Mouse (Mus musculus) liver, embryonic 16.5 days (tissue): ENCODE data around the gene Tlx3. TPM values are rescaled to one million over a fixed set of nuclear protein-coding genes. Genes with fewer than 3 reads are reported as not detected.

Experiments used
- ATAC-seq: fragments of 200-750 bp; cut with Nextera tagmentation; 2 replicates; pipeline ENCODE4 v1.8.0; 2017; ENCODE audit warnings: low read depth, mild to moderate bottlenecking, moderate number of reproducible peaks, moderate library complexity
- H3K27ac ChIP-seq: fragments of 300-500 bp; sonication (generic); 2 replicates; pipeline ENCODE4 v1.5.1; 2014; ENCODE audit warnings: mild to moderate bottlenecking, low read length
- H3K27me3 ChIP-seq: fragments of 300-500 bp; sonication (generic); 2 replicates; pipeline ENCODE4 v1.6.1; 2014; ENCODE audit warnings: low read depth, low read length, mixed read lengths; ENCODE audit not compliant: control insufficient read depth, insufficient read depth
- H3K36me3 ChIP-seq: fragments of 300-500 bp; sonication (generic); 2 replicates; pipeline ENCODE4 v1.6.1; 2014; ENCODE audit warnings: mild to moderate bottlenecking; ENCODE audit not compliant: control insufficient read depth, insufficient read depth
- H3K4me1 ChIP-seq: fragments of 300-500 bp; sonication (generic); 2 replicates; pipeline ENCODE4 v1.6.1; 2014; ENCODE audit warnings: low read depth, low read length, mixed read lengths; ENCODE audit not compliant: control insufficient read depth
- H3K4me2 ChIP-seq: fragments of 300-500 bp; sonication (generic); 2 replicates; pipeline ENCODE4 v1.6.1; 2014; ENCODE audit warnings: low read depth, low read length, mixed read lengths
- H3K4me3 ChIP-seq: fragments of 300-500 bp; sonication (generic); 2 replicates; pipeline ENCODE4 v1.5.1; 2014; ENCODE audit warnings: low read depth, mild to moderate bottlenecking, low read length
- H3K9ac ChIP-seq: fragments of 300-500 bp; sonication (generic); 2 replicates; pipeline ENCODE4 v1.6.1; 2014; ENCODE audit warnings: low read depth, low read length
- H3K9me3 ChIP-seq: fragments of 300-500 bp; sonication (generic); replicated peaks from 2 replicates; pipeline ENCODE4 v1.6.1; 2016; ENCODE audit warnings: low read length; ENCODE audit not compliant: control insufficient read depth
- WGBS: fragments of 180-500 bp; shearing (Covaris S2); extraction: QIAGEN DNeasy Blood & Tissue Kit; methylation state at CpG from one replicate; pipeline ENCODE4 v1.1.7; 2014; ENCODE audit not compliant: insufficient replicate concordance; 5-methylcytosine and 5-hydroxymethylcytosine counted together
- polyA plus RNA-seq: library from polyadenylated mRNA; unstranded; fragments of >200 nt; fragmentation: Nextera tagmentation; extraction: Ambion mirVana; gene quantifications from 2 replicates; pipeline ENCODE4 v1.2.1, GENCODE M21; 2015

The Tlx3 gene
- polyA plus RNA-seq, 1 experiment from 2014 or later = not detected

GRCm38 (mm10) chr11:33199906-33200763 is 3.3 kb downstream of the Tlx3 start:
- under 1% methylated on average over 45 of the region's 45 CpGs for WGBS
- no peaks in the 10 kb centered on the region for H3K36me3 ChIP-seq
- H3K9me3 ChIP-seq = no peaks in the 10 kb centered on the region
- no peak overlapping the region for H3K27ac ChIP-seq
- peaks cover 100% of the 10 kb centered on the region for H3K27me3 ChIP-seq
- peaks cover 2% of the 10 kb centered on the region for H3K4me1 ChIP-seq
- no peak overlapping the region for H3K9ac ChIP-seq
- no peak for ATAC-seq
- peak overlapping the region; percentile 1; the same call in 1 of the 2 replicates for H3K4me3 ChIP-seq
- H3K4me2 ChIP-seq = peak overlapping the region; percentile 27; the same call in 1 of the 2 replicates

GRCm38 (mm10) chr11:33199117-33199514 is 4.3 kb downstream of the Tlx3 start:
- no peak for ATAC-seq
- H3K9ac ChIP-seq = no peak overlapping the region
- H3K4me3 ChIP-seq = no peak overlapping the region
- H3K4me2 ChIP-seq = no peak overlapping the region
- H3K4me1 ChIP-seq = peaks cover 2% of the 10 kb centered on the region
- no peak overlapping the region for H3K27ac ChIP-seq
- H3K27me3 ChIP-seq = peaks cover 96% of the 10 kb centered on the region
- no peaks in the 10 kb centered on the region for H3K36me3 ChIP-seq
- no peaks in the 10 kb centered on the region for H3K9me3 ChIP-seq
- WGBS = 4% methylated on average over 15 of the region's 15 CpGs

- WGBS = 20% methylated on average over 22 of the region's 22 CpGs
- no peak overlapping the region for H3K4me3 ChIP-seq
- no peaks in the 10 kb centered on the region for H3K36me3 ChIP-seq
- H3K4me2 ChIP-seq = no peak overlapping the region
- H3K9ac ChIP-seq = no peak overlapping the region
- peaks cover 96% of the 10 kb centered on the region for H3K27me3 ChIP-seq
- H3K4me1 ChIP-seq = peaks cover 2% of the 10 kb centered on the region
- H3K9me3 ChIP-seq = no peaks in the 10 kb centered on the region
- no peak overlapping the region for H3K27ac ChIP-seq
- no peak for ATAC-seq
Observed at GRCm38 (mm10) chr11:33198351-33199116, 4.9 kb downstream of the Tlx3 start.

GRCm38 (mm10) chr11:33197673-33198072 is 5.7 kb downstream of the Tlx3 start:
- 20% methylated on average over 15 of the region's 15 CpGs for WGBS
- Histone ChIP-seq H3K27ac (no peak overlapping the region), H3K4me2 (no peak overlapping the region), H3K9me3 (no peaks in the 10 kb centered on the region), H3K36me3 (no peaks in the 10 kb centered on the region), H3K9ac (no peak overlapping the region), H3K4me1 (peaks cover 2% of the 10 kb centered on the region; the same call in 1 of the 2 replicates), H3K27me3 (peaks cover 95% of the 10 kb centered on the region), H3K4me3 (no peak overlapping the region)
- ATAC-seq = no peak

GRCm38 (mm10) chr11:33197133-33197514 is 6.3 kb downstream of the Tlx3 start:
- Histone ChIP-seq H3K4me1 (peaks cover 2% of the 10 kb centered on the region; the same call in 1 of the 2 replicates), H3K36me3 (no peaks in the 10 kb centered on the region), H3K4me2 (no peak overlapping the region), H3K4me3 (no peak overlapping the region), H3K9me3 (no peaks in the 10 kb centered on the region), H3K9ac (no peak overlapping the region), H3K27ac (no peak overlapping the region), H3K27me3 (peaks cover 90% of the 10 kb centered on the region)
- 22% methylated on average over 13 of the region's 13 CpGs for WGBS
- no peak for ATAC-seq

- Histone ChIP-seq H3K9ac (no peak overlapping the region), H3K27me3 (peaks cover 85% of the 10 kb centered on the region)
- WGBS = 9% methylated on average over 24 of the region's 24 CpGs
Observed at GRCm38 (mm10) chr11:33196447-33197132, 6.8 kb downstream of the Tlx3 start.

GRCm38 (mm10) chr11:33195531-33196446 is 7.6 kb downstream of the Tlx3 start:
- H3K4me3 ChIP-seq = no peak overlapping the region
- H3K27ac ChIP-seq = no peak overlapping the region
- H3K4me2 ChIP-seq = no peak overlapping the region
- H3K36me3 ChIP-seq = no peaks in the 10 kb centered on the region
- H3K27me3 ChIP-seq = peaks cover 82% of the 10 kb centered on the region
- 5% methylated on average over 25 of the region's 25 CpGs for WGBS
- no peak for ATAC-seq
- H3K9me3 ChIP-seq = no peaks in the 10 kb centered on the region
- H3K4me1 ChIP-seq = peaks cover 2% of the 10 kb centered on the region; the same call in 1 of the 2 replicates
- no peak overlapping the region for H3K9ac ChIP-seq

More at GRCm38 (mm10) chr11:33196447-33197132, 6.8 kb downstream of the Tlx3 start:
- Histone ChIP-seq H3K4me3 (no peak overlapping the region), H3K27ac (no peak overlapping the region), H3K4me1 (peaks cover 2% of the 10 kb centered on the region; the same call in 1 of the 2 replicates), H3K4me2 (no peak overlapping the region), H3K9me3 (no peaks in the 10 kb centered on the region), H3K36me3 (no peaks in the 10 kb centered on the region)
- no peak for ATAC-seq

- WGBS = 25% methylated on average over 7 of the region's 7 CpGs
- peaks cover 75% of the 10 kb centered on the region for H3K27me3 ChIP-seq
- H3K9ac ChIP-seq = no peak overlapping the region
- no peak overlapping the region for H3K4me2 ChIP-seq
- H3K4me3 ChIP-seq = no peak overlapping the region
- H3K4me1 ChIP-seq = no peaks in the 10 kb centered on the region
- ATAC-seq = no peak
- H3K9me3 ChIP-seq = no peaks in the 10 kb centered on the region
- H3K36me3 ChIP-seq = no peaks in the 10 kb centered on the region
- no peak overlapping the region for H3K27ac ChIP-seq
Observed at GRCm38 (mm10) chr11:33195061-33195460, 8.3 kb downstream of the Tlx3 start.
